Mouse (Mus musculus) C2C12 (cell line): ENCODE measurements around the gene Prm1. TPM values are rescaled to one million over a fixed set of nuclear protein-coding genes. Genes with fewer than 3 reads are reported as not detected.

Experiments used
- H3K27me3 ChIP-seq: one replicate; pipeline ENCODE4 v1.6.1; 2011; ENCODE audit not compliant: control insufficient read depth, insufficient read depth, insufficient read length
- H3K36me3 ChIP-seq: one replicate; pipeline ENCODE4 v1.6.1; 2011; ENCODE audit not compliant: control insufficient read depth, insufficient read depth
- H3K4me3 ChIP-seq: one replicate; pipeline ENCODE4 v1.5.1; 2011; ENCODE audit warnings: mild to moderate bottlenecking, control low read depth; ENCODE audit not compliant: poor library complexity, insufficient read depth, severe bottlenecking
- H3K79me2 ChIP-seq: one replicate; pipeline ENCODE4 v1.6.1; 2011; ENCODE audit not compliant: control insufficient read depth, insufficient read depth
- H3K79me3 ChIP-seq: one replicate; pipeline ENCODE4 v1.6.1; 2011; ENCODE audit warnings: low read depth, control low read depth
- H3ac ChIP-seq: one replicate; pipeline ENCODE3; 2011; ENCODE audit warnings: low read depth; ENCODE audit not compliant: control insufficient read depth, insufficient read length
- CEBPB ChIP-seq: IDR thresholded peaks from one replicate; pipeline ENCODE4 v1.6.1; 2011; ENCODE audit warnings: low read depth, mild to moderate bottlenecking, control low read depth, moderate library complexity
- CTCF ChIP-seq: IDR thresholded peaks from one replicate; pipeline ENCODE4 v1.5.1; 2011; ENCODE audit not compliant: control insufficient read depth, insufficient read depth, insufficient read length
- FOSL1 ChIP-seq: IDR thresholded peaks from one replicate; pipeline ENCODE4 v1.8.0; 2011; ENCODE audit warnings: mild to moderate bottlenecking, low read length; ENCODE audit not compliant: poor library complexity, insufficient read depth, severe bottlenecking
- MAX ChIP-seq: IDR thresholded peaks from one replicate; pipeline ENCODE4 v1.6.1; 2011; ENCODE audit warnings: mild to moderate bottlenecking, control low read depth
- MYOD1 ChIP-seq: IDR thresholded peaks from one replicate; pipeline ENCODE4 v1.6.1; 2011; ENCODE audit warnings: low read depth; ENCODE audit not compliant: control insufficient read depth, insufficient read length
- MYOG ChIP-seq: IDR thresholded peaks from one replicate; pipeline ENCODE4 v1.6.1; 2011; ENCODE audit not compliant: control insufficient read depth, insufficient read length; ENCODE audit errors: extremely low read depth
- USF1 ChIP-seq: IDR thresholded peaks from one replicate; pipeline ENCODE4 v1.6.1; 2011; ENCODE audit warnings: low read depth, mild to moderate bottlenecking, control low read depth, moderate library complexity
- polyA plus RNA-seq: library from polyadenylated mRNA; unstranded; fragments of >200 nt; fragmentation: generic; extraction: Trizol; gene quantifications from one replicate; pipeline ENCODE4 v1.2.1, GENCODE M21; 2012; ENCODE audit warnings: missing spikeins

Gene Prm1
- polyA plus RNA-seq, 1 experiment: not detected

- Histone ChIP-seq H3K79me3 (no peaks in the 10 kb centered on the region), H3K4me3 (no peak overlapping the region), H3ac (no peak overlapping the region), H3K36me3 (no peaks in the 10 kb centered on the region), H3K27me3 (no peaks in the 10 kb centered on the region), H3K79me2 (no peaks in the 10 kb centered on the region)
- no peak for TF ChIP-seq FOSL1
- no peak for TF ChIP-seq USF1
- no peak for TF ChIP-seq MYOD1
- TF ChIP-seq MAX: no peak
- TF ChIP-seq CTCF: no peak
- no peak for TF ChIP-seq CEBPB
- no peak for TF ChIP-seq MYOG
These were observed 34.9 kb downstream of the Prm1 start for GRCm38 (mm10) chr16:10770531-10771325.

DNA sequence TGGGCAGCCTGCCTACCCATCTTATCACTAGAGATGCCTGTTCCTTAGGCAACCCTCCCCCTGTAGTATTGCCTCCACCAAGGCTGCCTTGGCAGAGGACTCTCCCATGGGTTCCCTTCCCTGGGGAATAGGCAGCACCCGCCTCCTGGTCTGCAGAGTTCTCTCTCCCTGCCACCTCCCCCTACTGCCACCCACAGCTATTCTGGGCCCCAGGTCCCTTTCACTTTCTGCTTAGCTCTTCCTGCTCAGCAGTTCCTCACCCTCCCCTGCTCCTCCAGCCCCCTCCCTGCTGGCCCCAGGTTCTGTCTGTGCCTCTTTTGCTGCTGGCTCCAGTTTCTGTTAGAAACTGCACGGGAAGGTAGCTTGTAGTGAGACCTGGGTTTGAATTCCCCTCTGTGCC is 36.0 kb downstream of the Prm1 start:
- H3K27me3 ChIP-seq: no peaks in the 10 kb centered on the region
- no peak overlapping the region for H3ac ChIP-seq
- H3K79me3 ChIP-seq: no peaks in the 10 kb centered on the region
- H3K36me3 ChIP-seq: no peaks in the 10 kb centered on the region
- H3K79me2 ChIP-seq: no peaks in the 10 kb centered on the region
- H3K4me3 ChIP-seq: no peak overlapping the region
- TF ChIP-seq FOSL1 (no peak), MYOG (no peak), MYOD1 (no peak)

DNA sequence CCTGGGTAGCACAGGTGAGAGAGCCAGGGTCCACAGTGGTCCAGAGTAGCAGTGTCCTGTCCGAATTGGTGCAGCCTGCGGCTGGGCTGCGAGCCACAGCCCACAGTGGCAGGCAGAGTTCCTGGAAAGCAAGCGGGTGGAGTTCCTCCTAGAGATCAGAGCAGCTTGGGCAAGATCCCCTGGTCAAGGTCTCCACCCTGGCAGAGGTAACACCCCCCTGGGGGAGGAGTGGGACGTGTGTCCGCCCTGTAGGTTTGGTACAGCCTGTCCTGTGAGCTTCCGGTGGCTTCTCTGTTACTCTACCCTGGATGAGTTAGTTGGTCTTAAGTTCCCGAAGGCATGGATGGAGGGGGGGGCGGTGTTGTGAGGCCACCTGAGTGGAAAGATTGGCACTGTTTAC is 36.8 kb downstream of the Prm1 start:
- Histone ChIP-seq H3K27me3 (no peaks in the 10 kb centered on the region), H3ac (no peak overlapping the region), H3K4me3 (no peak overlapping the region), H3K36me3 (no peaks in the 10 kb centered on the region), H3K79me3 (no peaks in the 10 kb centered on the region), H3K79me2 (no peaks in the 10 kb centered on the region)
- TF ChIP-seq MAX: no peak
- no peak for TF ChIP-seq MYOD1
- TF ChIP-seq CEBPB: no peak
- TF ChIP-seq CTCF: no peak
- TF ChIP-seq MYOG: no peak
- TF ChIP-seq USF1: no peak
- TF ChIP-seq FOSL1: no peak

DNA sequence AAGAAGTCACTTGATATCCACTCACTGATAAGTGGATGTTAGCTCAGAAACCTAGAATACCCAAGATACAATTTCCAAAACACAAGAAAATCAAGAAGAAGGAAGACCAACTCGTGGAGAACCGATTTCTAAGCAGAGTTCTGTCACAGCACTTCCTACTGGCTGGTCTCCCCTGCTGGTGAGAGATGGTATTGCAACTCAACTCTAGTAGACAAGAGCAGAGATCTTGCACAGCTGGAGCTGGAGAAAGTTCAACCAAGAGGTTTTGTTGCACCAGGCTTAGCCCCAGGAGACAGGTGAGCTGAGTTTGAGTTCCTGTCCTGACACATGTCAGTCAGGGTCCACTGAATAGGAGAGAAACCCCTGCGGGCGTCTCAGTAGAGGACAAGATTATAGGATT is 38.5 kb downstream of the Prm1 start:
- H3K79me2 ChIP-seq: no peaks in the 10 kb centered on the region
- TF ChIP-seq MYOD1: no peak
- TF ChIP-seq CTCF: no peak
- H3K36me3 ChIP-seq: no peaks in the 10 kb centered on the region
- H3K79me3 ChIP-seq: no peaks in the 10 kb centered on the region
- no peak overlapping the region for H3ac ChIP-seq
- H3K4me3 ChIP-seq: no peak overlapping the region
- no peaks in the 10 kb centered on the region for H3K27me3 ChIP-seq

- Histone ChIP-seq H3ac (no peak overlapping the region), H3K36me3 (no peaks in the 10 kb centered on the region), H3K79me3 (no peaks in the 10 kb centered on the region), H3K27me3 (no peaks in the 10 kb centered on the region), H3K79me2 (no peaks in the 10 kb centered on the region), H3K4me3 (no peak overlapping the region)
- TF ChIP-seq CEBPB: no peak
- no peak for TF ChIP-seq FOSL1
- no peak for TF ChIP-seq CTCF
- no peak for TF ChIP-seq MYOG
- TF ChIP-seq MAX: no peak
- TF ChIP-seq MYOD1: no peak
- no peak for TF ChIP-seq USF1
These were observed 41.3 kb downstream of the Prm1 start for GRCm38 (mm10) chr16:10764323-10764722.

GRCm38 (mm10) chr16:10763540-10764264 is 41.9 kb downstream of the Prm1 start:
- Histone ChIP-seq H3K27me3 (no peaks in the 10 kb centered on the region), H3ac (no peak overlapping the region), H3K79me3 (no peaks in the 10 kb centered on the region), H3K4me3 (no peak overlapping the region), H3K79me2 (no peaks in the 10 kb centered on the region), H3K36me3 (no peaks in the 10 kb centered on the region)
- TF ChIP-seq MYOG: no peak
- TF ChIP-seq MYOD1: no peak
- no peak for TF ChIP-seq USF1
- no peak for TF ChIP-seq FOSL1
- TF ChIP-seq MAX: no peak
- no peak for TF ChIP-seq CEBPB
- no peak for TF ChIP-seq CTCF
